Mouse (Mus musculus): ENCODE measurements at regions not wholly inside any gene's neighbourhood (a gene's known extent, or its start where the extent isn't known, plus 50 kb on each side); places are given as distances from the start of the nearest gene placed in this dataset.

DNA sequence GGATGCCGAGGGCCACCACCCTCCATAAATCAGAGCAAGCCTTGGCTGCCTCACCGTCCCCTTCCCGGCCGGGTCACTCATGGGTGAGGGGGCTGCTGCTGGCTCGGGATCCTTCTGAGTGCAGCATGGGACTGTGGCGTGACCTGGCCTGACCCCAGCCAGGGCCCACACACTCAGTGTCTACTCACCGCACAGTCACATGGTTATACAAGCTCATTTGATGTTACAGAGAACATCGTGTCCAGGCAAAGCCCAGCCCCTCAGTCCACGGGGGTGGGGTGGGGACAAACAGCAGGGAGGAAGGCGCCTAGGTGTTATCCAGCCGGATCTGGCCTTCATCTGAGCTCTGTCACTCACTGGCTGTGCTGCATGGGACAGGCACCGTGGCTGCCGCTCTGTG is 195.9 kb upstream of the Dio3 start:
- no peak for TF ChIP-seq CTCF (IDR thresholded peaks at IDR 0.05; ENCODE audit: extremely low read depth, insufficient read depth, insufficient read length, insufficient replicate concordance)
- TF ChIP-seq POLR2A (IDR thresholded peaks at IDR 0.05; ENCODE audit: low read depth, low read length) = no peak
